Mouse (Mus musculus) midbrain, embryonic 13.5 days (tissue): ENCODE measurements around the gene Nlrp6. TPM values are rescaled to one million over a fixed set of nuclear protein-coding genes. Genes with fewer than 3 reads are reported as not detected.
"Not testable (repeated sequence)": the region's sequence is repeated elsewhere in the genome, so short reads cannot be mapped to it uniquely, and the experiment has no call there.

Experiments used
- ATAC-seq: fragments of 200-750 bp; cut with Nextera tagmentation; 2 replicates; pipeline ENCODE4 v1.8.0; 2017; ENCODE audit warnings: mild to moderate bottlenecking, moderate TSS enrichment, moderate library complexity
- H3K27ac ChIP-seq: fragments of 300-500 bp; sonication (generic); 2 replicates; pipeline ENCODE4 v1.5.1; 2015; ENCODE audit warnings: inconsistent platforms, mild to moderate bottlenecking, moderate library complexity
- H3K27me3 ChIP-seq: fragments of 300-500 bp; sonication (generic); 2 replicates; pipeline ENCODE4 v1.6.1; 2015; ENCODE audit warnings: mild to moderate bottlenecking, inconsistent platforms
- H3K36me3 ChIP-seq: fragments of 300-500 bp; sonication (generic); 2 replicates; pipeline ENCODE4 v1.6.1; 2015; ENCODE audit warnings: mild to moderate bottlenecking, inconsistent platforms
- H3K4me1 ChIP-seq: fragments of 300-500 bp; sonication (generic); replicated peaks from 2 replicates; pipeline ENCODE4 v1.6.1; 2015; ENCODE audit warnings: inconsistent platforms
- H3K4me2 ChIP-seq: fragments of 300-500 bp; sonication (generic); replicated peaks from 2 replicates; pipeline ENCODE4 v1.6.1; 2015; ENCODE audit warnings: moderate library complexity, mild to moderate bottlenecking, inconsistent platforms
- H3K4me3 ChIP-seq: fragments of 300-500 bp; sonication (generic); replicated peaks from 2 replicates; pipeline ENCODE4 v1.5.1; 2015; ENCODE audit warnings: mild to moderate bottlenecking, inconsistent platforms
- H3K9ac ChIP-seq: fragments of 300-500 bp; sonication (generic); replicated peaks from 2 replicates; pipeline ENCODE4 v1.6.1; 2015; ENCODE audit warnings: mild to moderate bottlenecking, inconsistent platforms
- H3K9me3 ChIP-seq: fragments of 300-500 bp; sonication (generic); 2 replicates; pipeline ENCODE4 v1.6.1; 2016; ENCODE audit warnings: mild to moderate bottlenecking, inconsistent platforms
- WGBS: fragments of 180-500 bp; shearing (Covaris S2); methylation state at CpG from one replicate; pipeline ENCODE4 v1.1.7; 2015; 5-methylcytosine and 5-hydroxymethylcytosine counted together
- polyA plus RNA-seq: library from polyadenylated mRNA; unstranded; fragments of >200 nt; fragmentation: Nextera tagmentation; extraction: Ambion mirVana; gene quantifications from 2 replicates; pipeline ENCODE4 v1.2.1, GENCODE M21; 2015

Gene Nlrp6
- 0.17 and 0.18 TPM in 2 replicates for polyA plus RNA-seq

- 0 out of 2 replicates have a peak within 1 kb of the TSS, but pooled peaks have one; percentile 50 for H3K4me3 ChIP-seq
- no peak within 1 kb of the TSS for H3K27ac ChIP-seq
- no peak for ATAC-seq
- H3K9me3 ChIP-seq, result no peaks in the 10 kb centered on the region
- WGBS, result 79% methylated on average over 8 of the region's 8 CpGs
- no peak within 1 kb of the TSS for H3K9ac ChIP-seq
- peaks cover 67% of the 10 kb centered on the region for H3K27me3 ChIP-seq
- no peak within 1 kb of the TSS for H3K4me2 ChIP-seq
- H3K4me1 ChIP-seq, result peaks cover 20% of the 10 kb centered on the region
- no peaks in the 10 kb centered on the region for H3K36me3 ChIP-seq
These were observed at the start of gene Nlrp6 for GRCm38 (mm10) chr7:140920418-140921029. TSS of gene Nlrp6 (plus strand) at chr7:140920902.

GRCm38 (mm10) chr7:140874224-140874623 lies 46.5 kb upstream of the Nlrp6 start:
- no peak overlapping the region for H3K27ac ChIP-seq
- H3K9me3 ChIP-seq, result no peaks in the 10 kb centered on the region
- no peak overlapping the region for H3K9ac ChIP-seq
- no peak overlapping the region for H3K4me2 ChIP-seq
- no peaks in the 10 kb centered on the region for H3K4me1 ChIP-seq
- WGBS, result 97% methylated on average over 4 of the region's 4 CpGs
- H3K36me3 ChIP-seq, result peaks cover 47% of the 10 kb centered on the region
- ATAC-seq, result no peak
- no peaks in the 10 kb centered on the region for H3K27me3 ChIP-seq
- H3K4me3 ChIP-seq, result no peak overlapping the region

DNA sequence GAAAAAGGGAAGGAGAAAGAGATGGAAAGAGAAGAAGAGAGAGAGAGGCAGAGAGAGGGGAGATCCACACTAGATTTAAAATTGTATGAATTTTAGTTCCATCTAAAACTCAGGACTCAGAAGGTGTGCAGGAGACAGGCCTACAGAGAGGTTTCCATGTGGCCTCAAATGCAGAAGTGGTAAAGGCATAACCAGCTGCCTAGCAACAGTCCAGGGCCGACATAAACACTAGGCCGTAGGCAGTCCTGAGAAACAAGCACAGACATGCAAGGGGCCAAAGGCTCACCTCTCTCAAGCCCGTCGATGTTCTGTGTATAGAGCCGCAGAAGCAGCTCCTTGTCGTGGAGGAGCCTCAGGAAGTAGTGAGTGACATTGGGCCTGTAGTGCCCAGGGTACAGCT lies 43.3 kb upstream of the Nlrp6 start:
- no peak for ATAC-seq
- no peak overlapping the region for H3K4me2 ChIP-seq
- WGBS, result 92% methylated on average over 6 of the region's 6 CpGs
- no peak overlapping the region for H3K9ac ChIP-seq
- H3K9me3 ChIP-seq, result no peaks in the 10 kb centered on the region
- peaks cover 38% of the 10 kb centered on the region for H3K36me3 ChIP-seq
- H3K4me1 ChIP-seq, result peaks cover 12% of the 10 kb centered on the region
- H3K27ac ChIP-seq, result no peak overlapping the region
- no peak overlapping the region for H3K4me3 ChIP-seq
- no peaks in the 10 kb centered on the region for H3K27me3 ChIP-seq

DNA sequence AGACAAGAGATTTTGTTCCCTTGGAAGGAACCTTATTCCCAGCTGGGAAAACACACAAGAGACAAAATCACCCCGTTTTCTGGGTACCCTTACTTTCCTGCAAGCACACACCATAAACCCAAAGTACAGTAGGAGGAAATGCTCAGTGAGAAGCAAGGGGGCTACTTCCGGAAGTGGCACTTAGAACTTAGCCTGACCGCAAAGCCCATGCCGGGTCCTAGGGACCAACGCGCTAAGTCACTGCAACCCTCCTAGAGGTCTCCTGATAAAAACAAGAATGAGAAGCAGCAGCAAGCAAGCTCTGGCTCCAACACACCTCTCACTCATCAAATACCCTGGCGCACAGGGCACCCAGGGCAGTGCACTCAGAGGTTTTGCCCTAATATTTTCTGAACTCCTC lies 41.3 kb upstream of the Nlrp6 start:
- Histone ChIP-seq H3K4me1 (peaks cover 23% of the 10 kb centered on the region), H3K4me3 (no peak overlapping the region)
- ATAC-seq, result no peak

GRCm38 (mm10) chr7:140880419-140880818 lies 40.3 kb upstream of the Nlrp6 start:
- H3K9me3 ChIP-seq, result no peaks in the 10 kb centered on the region
- H3K4me3 ChIP-seq, result peak overlapping the region; percentile 78; the same call in 1 of the 2 replicates
- WGBS, result 90% methylated on average over 3 of the region's 3 CpGs
- H3K4me2 ChIP-seq, result peak overlapping the region; percentile 78; the same call in 1 of the 2 replicates
- H3K4me1 ChIP-seq, result peaks cover 23% of the 10 kb centered on the region
- no peak overlapping the region for H3K9ac ChIP-seq
- ATAC-seq, result no peak
- no peak overlapping the region for H3K27ac ChIP-seq
- no peaks in the 10 kb centered on the region for H3K27me3 ChIP-seq
- H3K36me3 ChIP-seq, result peaks cover 21% of the 10 kb centered on the region

More for the DNA sequence above, 41.3 kb upstream of the Nlrp6 start:
- H3K27me3 ChIP-seq, result no peaks in the 10 kb centered on the region
- H3K9ac ChIP-seq, result no peak overlapping the region
- no peaks in the 10 kb centered on the region for H3K9me3 ChIP-seq
- no peak overlapping the region for H3K4me2 ChIP-seq
- no peak overlapping the region for H3K27ac ChIP-seq
- H3K36me3 ChIP-seq, result peaks cover 25% of the 10 kb centered on the region
- 91% methylated on average over 7 of the region's 7 CpGs for WGBS

DNA sequence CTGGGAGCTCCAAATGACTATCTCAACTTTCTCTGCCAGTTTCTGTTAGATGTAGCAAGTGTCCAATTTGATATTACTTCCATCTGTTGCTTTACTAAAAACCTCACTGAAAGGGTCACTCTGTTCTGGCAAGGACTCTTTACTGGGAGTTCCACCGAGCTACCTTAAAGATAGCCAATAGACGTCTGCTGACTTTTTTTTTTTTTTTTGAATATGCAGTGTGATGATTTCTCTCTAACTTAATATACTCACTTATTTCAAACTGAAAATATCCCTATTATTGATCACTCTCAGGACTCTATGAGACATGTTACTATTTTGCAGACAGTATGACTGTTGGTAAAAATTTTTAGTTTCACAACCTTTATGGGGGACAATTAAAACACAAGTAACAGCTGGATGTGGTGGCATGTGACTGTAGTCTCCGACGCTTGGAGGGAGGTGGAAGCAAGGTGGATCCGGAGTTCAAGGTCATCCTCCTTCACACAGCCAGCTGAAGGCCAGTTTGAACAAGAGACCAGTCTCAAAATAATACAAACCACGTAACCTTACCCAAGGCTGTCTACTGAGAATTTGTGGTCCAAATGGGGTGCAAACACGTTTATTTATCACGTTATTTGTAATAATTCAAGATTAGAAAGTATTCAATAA lies 39.7 kb upstream of the Nlrp6 start:
- peaks cover 22% of the 10 kb centered on the region for H3K36me3 ChIP-seq
- peaks cover 23% of the 10 kb centered on the region for H3K4me1 ChIP-seq
- 28% methylated on average over 8 of the region's 8 CpGs for WGBS
- ATAC-seq, result no peak
- H3K27me3 ChIP-seq, result no peaks in the 10 kb centered on the region
- peak overlapping the region; percentile 78 for H3K4me2 ChIP-seq
- H3K9ac ChIP-seq, result peak overlapping the region; percentile 85
- peak overlapping the region; percentile 90; the same call in 1 of the 2 replicates for H3K27ac ChIP-seq
- no peaks in the 10 kb centered on the region for H3K9me3 ChIP-seq
- peak overlapping the region; percentile 78 for H3K4me3 ChIP-seq

- peaks cover 23% of the 10 kb centered on the region for H3K36me3 ChIP-seq
- H3K27me3 ChIP-seq, result no peaks in the 10 kb centered on the region
- peak within 1 kb of the TSS; percentile 78 for H3K4me3 ChIP-seq
- under 1% methylated on average over 59 of the region's 59 CpGs for WGBS
- H3K4me2 ChIP-seq, result peak within 1 kb of the TSS; percentile 78
- ATAC-seq, result peak; percentile 95
- H3K9me3 ChIP-seq, result no peaks in the 10 kb centered on the region
- peak within 1 kb of the TSS; percentile 90 for H3K27ac ChIP-seq
- H3K9ac ChIP-seq, result peak within 1 kb of the TSS; percentile 85
- H3K4me1 ChIP-seq, result peaks cover 23% of the 10 kb centered on the region
These were observed 38.8 kb upstream of the Nlrp6 start, which contains the start of the genes Psmd13 and Sirt3 for GRCm38 (mm10) chr7:140881696-140882468. TSS of gene Psmd13 (plus strand) at chr7:140881968. TSS of gene Sirt3 (minus strand) at chr7:140882309.

GRCm38 (mm10) chr7:140882469-140882803 lies 38.3 kb upstream of the Nlrp6 start:
- no peaks in the 10 kb centered on the region for H3K27me3 ChIP-seq
- peak overlapping the region; percentile 78 for H3K4me2 ChIP-seq
- H3K27ac ChIP-seq, result peak overlapping the region; percentile 75
- peaks cover 23% of the 10 kb centered on the region for H3K4me1 ChIP-seq
- H3K9me3 ChIP-seq, result no peaks in the 10 kb centered on the region
- H3K36me3 ChIP-seq, result peaks cover 26% of the 10 kb centered on the region
- ATAC-seq, result no peak; the same call in 1 of the 2 replicates
- under 1% methylated on average over 12 of the region's 12 CpGs for WGBS
- H3K9ac ChIP-seq, result peak overlapping the region; percentile 85
- peak overlapping the region; percentile 78 for H3K4me3 ChIP-seq

DNA sequence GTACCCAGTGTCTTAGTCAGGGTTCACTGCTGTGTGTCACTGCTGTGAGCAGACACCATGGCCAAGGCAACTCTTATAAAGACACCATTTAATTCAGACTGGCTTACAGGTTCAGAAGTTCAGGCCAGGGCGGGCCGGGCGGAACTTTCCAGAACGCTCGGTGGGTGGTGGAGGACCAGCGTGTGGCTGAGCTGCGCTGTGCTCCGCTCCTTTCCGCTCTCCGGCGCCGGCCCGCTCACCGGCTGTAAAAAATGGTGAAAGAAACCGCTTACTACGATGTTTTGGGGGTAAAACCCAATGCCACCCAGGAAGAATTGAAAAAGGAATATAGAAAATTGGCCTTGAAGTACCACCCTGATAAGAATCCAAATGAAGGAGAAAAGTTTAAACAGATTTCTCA lies 30.1 kb upstream of the Nlrp6 start:
- H3K4me1 ChIP-seq, H3K27ac ChIP-seq, H3K4me2 ChIP-seq, H3K9me3 ChIP-seq, H3K4me3 ChIP-seq, H3K27me3 ChIP-seq, ATAC-seq, H3K9ac ChIP-seq: not testable (repeated sequence)
- peaks cover 80% of the 10 kb centered on the region for H3K36me3 ChIP-seq
- 96% methylated on average over 16 of the region's 16 CpGs for WGBS

GRCm38 (mm10) chr7:140894031-140894430 lies 26.7 kb upstream of the Nlrp6 start:
- H3K4me2 ChIP-seq, result no peak overlapping the region
- 93% methylated on average over 7 of the region's 7 CpGs for WGBS
- no peaks in the 10 kb centered on the region for H3K9me3 ChIP-seq
- no peak overlapping the region for H3K9ac ChIP-seq
- H3K27ac ChIP-seq, result no peak overlapping the region
- H3K4me3 ChIP-seq, result no peak overlapping the region
- peaks cover 80% of the 10 kb centered on the region for H3K36me3 ChIP-seq
- no peaks in the 10 kb centered on the region for H3K4me1 ChIP-seq
- no peaks in the 10 kb centered on the region for H3K27me3 ChIP-seq
- no peak for ATAC-seq

DNA sequence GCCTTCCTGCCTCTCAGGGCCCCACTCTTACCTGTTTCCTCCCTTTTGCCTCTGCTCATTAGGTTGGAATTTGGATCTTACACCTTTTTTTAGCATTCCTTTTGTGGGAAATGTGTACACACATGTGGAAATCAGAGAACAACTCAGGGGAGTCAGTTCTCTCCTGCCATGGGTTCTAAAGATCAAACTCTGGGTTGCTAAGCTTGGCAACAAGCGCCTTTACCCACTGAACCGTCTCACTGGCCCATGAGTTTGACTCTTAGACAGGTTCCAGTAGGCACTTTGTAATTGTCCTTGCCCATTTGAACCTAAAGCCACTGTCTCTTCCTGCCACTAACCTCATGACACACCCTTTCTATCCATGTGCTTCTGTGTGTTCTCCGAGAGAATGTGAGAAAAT lies 26.1 kb upstream of the Nlrp6 start:
- no peak for ATAC-seq

DNA sequence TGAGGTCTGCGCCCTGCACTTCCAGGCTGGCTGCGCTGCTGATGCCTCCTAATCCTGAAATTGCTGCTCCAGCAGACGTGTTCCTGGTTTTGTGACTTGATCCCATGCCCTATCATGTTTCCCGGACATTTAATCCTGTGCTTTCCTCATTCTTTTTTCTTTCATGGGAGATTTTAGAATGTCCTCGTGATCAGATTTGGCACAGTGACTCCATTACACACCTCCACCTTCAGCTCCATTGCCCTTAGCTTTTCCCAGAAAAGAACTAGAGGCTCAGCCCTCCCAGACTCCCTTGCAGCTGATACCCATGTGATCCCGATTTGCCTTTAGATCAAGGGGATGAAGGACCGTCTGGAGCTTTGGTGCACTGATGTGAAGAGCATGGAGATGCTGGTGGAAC lies 22.8 kb upstream of the Nlrp6 start:
- no peaks in the 10 kb centered on the region for H3K27me3 ChIP-seq
- WGBS, result 91% methylated on average over 7 of the region's 7 CpGs
- no peaks in the 10 kb centered on the region for H3K4me1 ChIP-seq
- no peak overlapping the region for H3K4me2 ChIP-seq
- no peaks in the 10 kb centered on the region for H3K9me3 ChIP-seq
- no peak overlapping the region for H3K4me3 ChIP-seq
- peaks cover 68% of the 10 kb centered on the region for H3K36me3 ChIP-seq
- H3K9ac ChIP-seq, result no peak overlapping the region
- H3K27ac ChIP-seq, result no peak overlapping the region
- no peak for ATAC-seq

More for the DNA sequence above, 26.1 kb upstream of the Nlrp6 start:
- Histone ChIP-seq H3K9ac (no peak overlapping the region), H3K27ac (no peak overlapping the region), H3K36me3 (peaks cover 80% of the 10 kb centered on the region), H3K4me3 (no peak overlapping the region), H3K4me2 (no peak overlapping the region), H3K27me3 (no peaks in the 10 kb centered on the region), H3K9me3 (no peaks in the 10 kb centered on the region), H3K4me1 (no peaks in the 10 kb centered on the region)
- 95% methylated on average over 3 of the region's 3 CpGs for WGBS
